In the genomic region with DNA sequence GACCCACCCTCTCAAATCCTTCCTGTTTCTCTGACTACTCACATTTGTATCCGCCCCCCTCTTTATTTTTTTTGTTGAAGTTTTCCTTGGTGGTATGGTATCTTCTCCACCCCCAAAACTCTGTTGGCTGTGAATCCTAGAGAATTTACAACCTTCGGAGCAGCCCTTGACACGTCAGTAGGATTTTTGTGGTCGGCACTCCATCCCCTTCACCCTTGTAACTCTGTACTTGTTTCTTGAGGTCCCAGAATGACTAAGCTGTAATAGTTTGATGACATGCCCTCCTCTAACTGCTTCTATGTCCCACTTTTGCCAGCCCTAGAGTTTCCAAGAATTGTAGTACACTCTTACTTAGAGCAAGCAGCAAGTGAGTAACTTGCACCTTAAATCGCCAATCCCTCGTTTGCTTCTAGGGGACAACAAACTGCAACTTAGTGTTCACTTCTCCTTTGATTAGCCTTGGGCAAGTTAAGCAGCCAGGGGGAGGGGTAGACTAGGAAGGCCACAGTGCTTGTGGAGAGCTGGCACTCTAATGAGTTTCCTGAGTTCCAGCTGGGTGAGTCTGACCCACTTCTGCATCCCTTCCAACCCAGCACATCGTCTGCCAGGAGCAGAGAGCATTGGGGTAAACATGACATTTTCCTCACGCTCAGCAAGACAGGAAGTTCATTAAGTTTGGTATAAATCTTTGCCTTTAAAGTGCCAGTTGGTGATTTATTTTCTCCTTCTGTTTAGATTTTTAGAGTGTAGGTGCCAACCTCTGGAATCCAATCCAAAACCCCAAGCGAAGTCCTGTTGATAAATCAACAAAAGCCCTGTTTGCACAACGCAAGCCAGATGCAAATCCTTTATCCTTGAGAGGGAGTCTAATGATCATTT, we compare ENCODE assay signal across 8 mouse cellular contexts.
DNase-seq lines count a peak whose midpoint lies in the region; ATAC-seq and TF ChIP-seq lines count a peak whose summit lies in the region.

No protein-coding gene starts in this region.

- no peaks in the 10 kb centered on the region for H3K36me3 ChIP-seq in liver, postnatal 0 days (replicated peaks; ENCODE audit: insufficient read depth, low read length)

- no peak for TF ChIP-seq POLR2A in embryonic fibroblast, embryonic 13.5 days (IDR thresholded peaks at IDR 0.05; ENCODE audit: low read depth, low read length)

- no peak for TF ChIP-seq EP300 in liver, postnatal 0 days (IDR thresholded peaks at IDR 0.05; ENCODE audit: low read depth)

- TF ChIP-seq CTCF in embryonic fibroblast, embryonic 13.5 days (IDR thresholded peaks at IDR 0.05; ENCODE audit: borderline replicate concordance, insufficient read depth, low read length), result no peak
- no peak for TF ChIP-seq CTCF in gastrocnemius, adult 2 months (IDR thresholded peaks at IDR 0.05)
- TF ChIP-seq CTCF in liver, postnatal 0 days (IDR thresholded peaks at IDR 0.05; ENCODE audit: low read depth), result no peak

- peaks cover 10% of the 10 kb centered on the region for H3K4me1 ChIP-seq in embryonic fibroblast, embryonic 13.5 days (ENCODE audit: control insufficient read depth, insufficient read depth, low read length)
- H3K4me1 ChIP-seq in liver, postnatal 0 days (ENCODE audit: insufficient read depth), result no peaks in the 10 kb centered on the region

- no peak for ATAC-seq in liver, postnatal 0 days

- no peaks in the 10 kb centered on the region for H3K9me3 ChIP-seq in liver, postnatal 0 days (ENCODE audit: low read length)

- WGBS in liver, postnatal 0 days (ENCODE audit: insufficient replicate concordance), result 40% methylated on average over 10 of the region's 10 CpGs

- H3K4me3 ChIP-seq in embryonic fibroblast, embryonic 13.5 days (ENCODE audit: insufficient read depth, low read length), result no peak overlapping the region
- no peak overlapping the region for H3K4me3 ChIP-seq in gastrocnemius, adult 2 months
- H3K4me3 ChIP-seq in liver, postnatal 0 days (ENCODE audit: low read depth, low read length), result no peak overlapping the region

- H3K27me3 ChIP-seq in liver, postnatal 0 days (ENCODE audit: insufficient read depth, low read length), result no peaks in the 10 kb centered on the region

- intact Hi-C loops in gastrocnemius, adult 2 months (cut with DNase I), result no loop called here

- peak; percentile 5 for DNase-seq in layer of hippocampus, adult 11-12 months (ENCODE audit: low spot score)
- DNase-seq in layer of hippocampus, adult 9-10 months (ENCODE audit: low spot score), result no peak
- peak; percentile 78 to 80 for DNase-seq in kidney, postnatal 36 days
- peak; percentile 71 for DNase-seq in lung, postnatal 36 days
- DNase-seq in gastrocnemius, adult 2 months, result no peak
- no peak for DNase-seq in heart, postnatal 4 days
- DNase-seq in liver, postnatal 0 days, result no peak

- H3K27ac ChIP-seq in embryonic fibroblast, embryonic 13.5 days (ENCODE audit: insufficient read depth, low read length), result peak overlapping the region; percentile 62; the same call in 1 of the 2 replicates
- H3K27ac ChIP-seq in gastrocnemius, adult 2 months, result no peak overlapping the region
- H3K27ac ChIP-seq in liver, postnatal 0 days (ENCODE audit: low read depth), result no peak overlapping the region

- H3K4me2 ChIP-seq in liver, postnatal 0 days (ENCODE audit: low read depth, low read length), result no peak overlapping the region

- H3K9ac ChIP-seq in liver, postnatal 0 days (replicated peaks), result no peak overlapping the region

Comparison
In these comparisons a context has a peak if more than half of its experiments do, and no peak if none do; other contexts are left out.
1. DNase-seq: peak in layer of hippocampus, adult 11-12 months (single experiment), kidney, postnatal 36 days (2 of 2) and lung, postnatal 36 days (single experiment); none in layer of hippocampus, adult 9-10 months (single experiment), gastrocnemius, adult 2 months (single experiment), heart, postnatal 4 days (single experiment) and liver, postnatal 0 days (single experiment).